Mouse (Mus musculus): ENCODE measurements around the gene Slc24a3. TPM values are rescaled to one million over a fixed set of nuclear protein-coding genes. Genes with fewer than 3 reads are reported as not detected.

Slc24a3 gene
- polyA plus RNA-seq, 1 experiment from 2014 or later: 2.5 TPM

DNA sequence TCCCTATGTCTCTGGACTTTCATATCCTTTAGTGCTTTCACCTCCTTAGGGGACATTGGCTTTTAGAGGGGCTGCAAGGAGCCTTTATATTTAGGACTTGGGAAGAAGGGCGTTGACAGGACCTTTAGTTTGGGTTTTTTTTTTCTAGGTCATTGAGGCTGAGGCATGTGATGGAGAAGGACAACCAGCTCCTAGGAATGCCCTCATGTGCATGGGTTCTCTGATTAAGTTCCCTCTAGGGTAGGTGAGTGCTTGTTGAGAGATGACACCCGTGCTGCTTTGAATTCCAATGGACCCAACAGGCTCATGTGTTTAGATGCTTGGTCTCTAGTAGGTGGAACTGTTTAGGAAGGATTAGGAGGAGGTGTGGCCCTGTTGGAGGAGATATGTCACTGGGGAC is 509.4 kb downstream of the Slc24a3 start:
- no peak overlapping the region for H3K27ac ChIP-seq
- no peaks in the 10 kb centered on the region for H3K9me3 ChIP-seq
- H3K27me3 ChIP-seq: peaks cover 9% of the 10 kb centered on the region; the same call in 1 of the 2 replicates
- H3K9ac ChIP-seq: no peak overlapping the region
- H3K36me3 ChIP-seq (replicated peaks): no peaks in the 10 kb centered on the region
- peaks cover 16% of the 10 kb centered on the region for H3K4me1 ChIP-seq
- no peak for ATAC-seq (ENCODE audit: low FRiP score)
- WGBS: 93% methylated on average over 2 of the region's 2 CpGs
- no peak overlapping the region for H3K4me2 ChIP-seq
- H3K4me3 ChIP-seq (replicated peaks): no peak overlapping the region

DNA sequence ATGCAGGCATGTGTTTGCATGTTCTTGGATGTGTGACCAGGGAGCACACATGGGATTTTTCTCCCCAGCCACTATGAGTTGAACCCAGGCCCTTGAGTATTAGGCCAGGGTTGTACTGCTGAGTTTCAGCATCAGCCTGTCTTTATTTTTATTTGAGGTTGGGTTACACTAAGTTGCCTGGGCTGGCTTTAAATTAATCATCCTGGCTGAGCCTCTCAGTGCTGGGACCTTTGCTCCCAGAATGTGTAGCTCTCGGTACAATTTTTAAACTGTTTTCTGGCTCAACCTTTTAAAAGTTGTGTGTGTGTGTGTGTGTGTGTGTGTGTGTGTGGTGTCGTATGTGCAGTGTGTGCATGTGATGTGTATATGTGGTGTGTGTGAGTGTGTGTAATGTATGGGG is 512.6 kb downstream of the Slc24a3 start:
- ATAC-seq (ENCODE audit: low FRiP score): no peak
- no peak overlapping the region for H3K4me3 ChIP-seq (replicated peaks)
- H3K27me3 ChIP-seq: no peaks in the 10 kb centered on the region
- no peak overlapping the region for H3K27ac ChIP-seq
- no peak overlapping the region for H3K4me2 ChIP-seq
- peaks cover 8% of the 10 kb centered on the region; the same call in 1 of the 2 replicates for H3K4me1 ChIP-seq
- no peaks in the 10 kb centered on the region for H3K9me3 ChIP-seq
- no peak overlapping the region for H3K9ac ChIP-seq
- H3K36me3 ChIP-seq (replicated peaks): no peaks in the 10 kb centered on the region
- 87% methylated on average over 2 of the region's 2 CpGs for WGBS

DNA sequence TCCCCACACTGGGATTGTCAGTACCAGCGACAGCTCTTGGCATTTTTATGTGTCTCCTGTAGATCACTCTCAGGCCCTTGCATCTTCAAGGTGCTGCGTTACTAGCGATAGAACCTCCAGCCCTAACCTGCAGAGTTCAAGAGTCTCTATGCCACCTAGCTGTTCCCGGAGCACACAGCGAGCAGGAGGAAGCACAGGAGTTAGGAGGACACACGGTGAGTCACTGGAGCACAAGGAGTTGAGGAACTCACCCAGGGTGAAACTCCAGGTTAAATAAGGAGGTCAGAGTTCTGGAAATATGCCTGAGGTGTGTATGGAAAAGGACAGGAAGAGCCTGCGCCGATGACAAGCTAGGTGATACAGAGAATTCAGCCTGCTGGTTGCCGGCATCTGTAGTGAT is 513.2 kb downstream of the Slc24a3 start:
- Histone ChIP-seq H3K36me3 (replicated peaks) (no peaks in the 10 kb centered on the region), H3K4me3 (replicated peaks) (no peak overlapping the region), H3K27ac (no peak overlapping the region), H3K9me3 (no peaks in the 10 kb centered on the region), H3K9ac (no peak overlapping the region), H3K27me3 (no peaks in the 10 kb centered on the region), H3K4me1 (peaks cover 5% of the 10 kb centered on the region; the same call in 1 of the 2 replicates), H3K4me2 (no peak overlapping the region)
- 86% methylated on average over 9 of the region's 9 CpGs for WGBS
- ATAC-seq (ENCODE audit: low FRiP score): no peak

DNA sequence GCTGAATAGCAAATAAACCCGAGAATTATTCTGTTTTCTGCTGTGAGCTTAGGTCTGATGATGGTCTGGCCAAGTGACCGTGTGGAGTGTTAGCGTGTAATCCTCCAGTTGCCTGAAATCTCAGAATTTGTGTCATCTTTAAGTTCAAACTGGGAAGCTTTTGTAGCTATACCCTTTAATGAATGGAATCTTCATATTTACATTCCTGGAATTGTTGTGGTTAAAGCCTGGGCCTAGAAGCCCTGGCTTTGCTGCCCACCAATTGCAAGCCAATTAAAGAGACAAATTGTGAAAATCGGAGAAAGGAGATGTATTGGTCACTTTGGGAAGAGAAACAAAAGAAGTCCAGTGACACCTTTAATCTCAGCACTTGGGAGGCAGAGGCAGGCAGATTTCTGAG is 514.1 kb downstream of the Slc24a3 start:
- no peak for ATAC-seq (ENCODE audit: low FRiP score)
- no peaks in the 10 kb centered on the region for H3K9me3 ChIP-seq
- H3K4me3 ChIP-seq (replicated peaks): no peak overlapping the region
- WGBS: 82% methylated on average over 4 of the region's 4 CpGs
- H3K4me2 ChIP-seq: no peak overlapping the region
- H3K4me1 ChIP-seq: no peaks in the 10 kb centered on the region
- no peaks in the 10 kb centered on the region for H3K36me3 ChIP-seq (replicated peaks)
- no peak overlapping the region for H3K27ac ChIP-seq
- no peaks in the 10 kb centered on the region for H3K27me3 ChIP-seq
- no peak overlapping the region for H3K9ac ChIP-seq

DNA sequence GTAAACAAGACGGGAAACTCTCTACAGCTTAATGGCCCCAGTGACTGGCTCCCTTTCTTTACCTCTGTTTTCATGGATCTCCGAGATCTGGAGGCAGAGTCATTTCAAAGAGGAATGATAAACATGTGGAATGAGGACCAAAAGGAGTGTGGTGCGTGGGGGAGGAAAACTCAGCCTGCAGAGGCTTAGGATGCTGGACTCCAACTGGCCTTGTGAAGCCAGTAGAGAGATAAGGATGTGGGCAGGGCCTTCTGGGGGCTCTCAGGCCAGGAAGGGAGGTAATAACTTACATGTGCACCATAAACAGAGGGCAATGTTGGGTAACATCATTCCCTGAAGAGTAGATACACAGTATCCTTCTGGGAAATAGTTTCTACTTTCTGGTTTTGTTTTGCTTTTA is 515.4 kb downstream of the Slc24a3 start:
- Histone ChIP-seq H3K27me3 (no peaks in the 10 kb centered on the region), H3K36me3 (replicated peaks) (no peaks in the 10 kb centered on the region), H3K4me2 (no peak overlapping the region), H3K4me1 (no peaks in the 10 kb centered on the region), H3K9me3 (no peaks in the 10 kb centered on the region), H3K9ac (no peak overlapping the region), H3K27ac (no peak overlapping the region), H3K4me3 (replicated peaks) (no peak overlapping the region)
- ATAC-seq (ENCODE audit: low FRiP score): no peak
- WGBS: 72% methylated on average over 3 of the region's 3 CpGs

DNA sequence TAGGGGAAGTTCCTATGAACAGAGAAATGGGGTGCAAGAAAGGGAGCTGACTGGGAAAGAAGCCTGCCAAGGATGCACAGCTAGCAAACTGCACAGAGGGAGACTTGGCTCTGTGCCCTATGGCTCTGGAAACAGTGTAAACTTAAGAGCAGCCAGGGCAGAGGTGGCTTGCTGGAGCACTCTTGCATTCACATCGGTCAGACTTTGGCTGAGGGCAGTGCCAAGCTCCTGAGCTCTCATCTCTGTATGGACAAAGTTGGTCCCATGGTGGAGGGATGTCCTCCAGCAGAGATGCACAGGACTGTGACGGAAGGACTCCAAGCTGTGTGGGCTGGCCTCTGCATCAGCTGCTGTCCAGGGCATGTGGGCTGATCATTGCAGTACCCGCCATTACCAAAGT is 516.0 kb downstream of the Slc24a3 start:
- no peak overlapping the region for H3K9ac ChIP-seq
- no peak overlapping the region for H3K4me2 ChIP-seq
- no peaks in the 10 kb centered on the region for H3K4me1 ChIP-seq
- no peaks in the 10 kb centered on the region for H3K27me3 ChIP-seq
- no peak for ATAC-seq (ENCODE audit: low FRiP score)
- WGBS: 87% methylated on average over 3 of the region's 3 CpGs
- no peaks in the 10 kb centered on the region for H3K9me3 ChIP-seq
- H3K4me3 ChIP-seq (replicated peaks): no peak overlapping the region
- no peaks in the 10 kb centered on the region for H3K36me3 ChIP-seq (replicated peaks)
- no peak overlapping the region for H3K27ac ChIP-seq

DNA sequence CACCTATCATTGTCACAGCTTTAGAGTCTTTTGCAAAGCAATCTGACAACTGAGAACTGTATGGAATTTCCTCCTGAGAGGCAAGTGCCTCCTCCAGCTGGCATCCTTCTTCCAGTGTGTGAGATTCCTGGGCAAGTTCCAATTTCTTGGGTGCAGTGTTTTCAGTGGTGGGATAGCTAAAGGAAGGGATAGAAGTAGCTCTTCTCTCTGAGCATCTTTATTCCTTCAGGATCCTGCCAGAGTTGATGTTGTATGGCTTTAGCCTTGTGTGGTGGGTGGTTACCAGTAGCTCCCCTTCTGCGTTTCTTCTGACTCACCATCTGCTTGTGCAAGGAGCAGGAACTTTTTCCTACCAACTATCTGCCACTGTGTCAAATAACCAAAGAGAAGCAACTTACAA is 516.6 kb downstream of the Slc24a3 start:
- no peaks in the 10 kb centered on the region for H3K4me1 ChIP-seq
- H3K4me3 ChIP-seq (replicated peaks): no peak overlapping the region
- H3K4me2 ChIP-seq: no peak overlapping the region
- H3K27me3 ChIP-seq: no peaks in the 10 kb centered on the region
- H3K36me3 ChIP-seq (replicated peaks): no peaks in the 10 kb centered on the region
- ATAC-seq (ENCODE audit: low FRiP score): no peak
- no peaks in the 10 kb centered on the region for H3K9me3 ChIP-seq
- H3K27ac ChIP-seq: no peak overlapping the region
- H3K9ac ChIP-seq: no peak overlapping the region
- WGBS: 91% methylated on average over 1 of the region's 1 CpGs

DNA sequence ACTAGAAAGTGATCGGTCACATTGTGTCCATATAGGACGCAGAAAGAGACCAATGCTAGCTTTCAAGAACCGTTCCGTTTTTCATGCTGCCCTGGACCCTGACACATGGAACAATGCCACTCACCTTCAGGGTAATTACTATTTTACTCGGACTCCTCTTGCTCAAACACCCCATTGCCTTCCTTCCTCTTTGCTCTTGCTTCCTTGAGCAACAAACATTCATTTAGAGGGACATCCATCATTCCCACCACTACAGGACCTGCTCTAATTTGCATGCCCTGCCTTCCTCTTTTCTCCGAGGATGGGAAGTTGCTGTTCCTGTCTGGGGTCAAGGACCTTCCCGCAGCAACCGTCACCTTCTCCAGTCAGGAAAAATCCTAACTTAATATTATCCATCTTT is 517.3 kb downstream of the Slc24a3 start:
- Histone ChIP-seq H3K27me3 (no peaks in the 10 kb centered on the region), H3K9me3 (no peaks in the 10 kb centered on the region), H3K27ac (no peak overlapping the region), H3K4me2 (no peak overlapping the region), H3K4me1 (no peaks in the 10 kb centered on the region), H3K9ac (no peak overlapping the region), H3K4me3 (replicated peaks) (no peak overlapping the region), H3K36me3 (replicated peaks) (no peaks in the 10 kb centered on the region)
- ATAC-seq (ENCODE audit: low FRiP score): no peak
- 90% methylated on average over 8 of the region's 8 CpGs for WGBS

DNA sequence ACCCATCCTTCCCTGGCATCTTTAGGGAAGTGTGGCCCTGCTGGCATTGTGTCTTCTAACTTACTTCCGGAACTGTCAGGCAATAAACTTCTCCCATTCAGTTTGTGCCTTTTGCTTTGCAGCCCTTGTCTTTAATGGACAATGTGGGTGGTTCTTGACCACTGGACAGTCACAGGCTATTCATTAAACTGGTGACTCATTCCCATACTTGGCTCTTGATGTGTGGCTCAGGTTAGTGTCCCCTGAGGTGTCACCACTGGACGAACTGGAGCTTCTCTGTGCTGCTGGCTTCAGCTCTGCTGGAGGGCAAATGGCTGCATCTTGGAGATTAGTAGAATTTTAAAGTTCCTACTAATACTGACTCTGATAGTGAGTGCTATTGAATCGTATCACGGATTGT is 518.5 kb downstream of the Slc24a3 start:
- ATAC-seq (ENCODE audit: low FRiP score): no peak
- H3K9ac ChIP-seq: no peak overlapping the region
- H3K4me1 ChIP-seq: no peaks in the 10 kb centered on the region
- H3K27me3 ChIP-seq: no peaks in the 10 kb centered on the region
- no peaks in the 10 kb centered on the region for H3K36me3 ChIP-seq (replicated peaks)
- 86% methylated on average over 4 of the region's 4 CpGs for whole genome bisulfite sequencing
- H3K27ac ChIP-seq: no peak overlapping the region
- no peaks in the 10 kb centered on the region for H3K9me3 ChIP-seq
- H3K4me3 ChIP-seq (replicated peaks): no peak overlapping the region
- H3K4me2 ChIP-seq: no peak overlapping the region

DNA sequence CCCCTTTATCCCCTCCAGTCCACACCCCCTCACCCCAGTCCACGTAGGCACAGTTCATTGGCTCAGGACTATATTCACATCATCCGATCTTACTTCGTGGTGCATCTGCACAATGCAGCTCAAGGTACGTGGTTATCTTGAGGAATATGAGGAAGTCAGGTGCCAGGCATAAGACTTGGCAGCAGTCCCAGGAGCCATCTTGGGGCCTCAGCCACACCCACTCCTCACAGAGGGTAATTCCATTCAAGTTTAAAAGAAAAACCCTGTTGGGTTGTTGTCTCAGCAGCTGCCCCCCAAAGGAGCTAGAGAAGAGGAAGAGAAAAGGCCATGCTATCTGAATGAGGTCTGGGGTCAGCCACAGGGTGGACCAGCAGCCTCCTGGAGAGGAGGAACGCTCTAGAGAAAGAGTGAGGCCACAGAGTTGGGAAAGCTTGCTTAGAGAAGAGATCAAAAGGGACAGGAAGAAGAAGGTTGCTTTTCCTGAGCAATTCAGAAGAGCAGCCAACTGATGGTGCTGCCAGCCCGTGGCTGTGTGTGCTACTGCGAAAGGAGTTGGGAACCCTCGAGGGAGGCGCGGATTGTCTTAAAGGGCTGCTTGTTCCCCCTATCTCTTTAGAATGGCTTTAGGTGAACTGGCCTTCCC is 523.9 kb downstream of the Slc24a3 start:
- Histone ChIP-seq H3K27me3 (no peaks in the 10 kb centered on the region), H3K9me3 (no peaks in the 10 kb centered on the region), H3K36me3 (replicated peaks) (no peaks in the 10 kb centered on the region), H3K4me3 (replicated peaks) (no peak overlapping the region), H3K4me1 (no peaks in the 10 kb centered on the region), H3K27ac (no peak overlapping the region), H3K4me2 (no peak overlapping the region), H3K9ac (no peak overlapping the region)
- 87% methylated on average over 10 of the region's 10 CpGs for whole genome bisulfite sequencing
- no peak for ATAC-seq (ENCODE audit: low FRiP score)

Measured in forebrain, embryonic 12.5 days (tissue).